Mouse (Mus musculus): ENCODE measurements around the gene Tcp1.
"Not testable (repeated sequence)": the region's sequence is repeated elsewhere in the genome, so short reads cannot be mapped to it uniquely, and the experiment has no call there.

Tcp1 gene

DNA sequence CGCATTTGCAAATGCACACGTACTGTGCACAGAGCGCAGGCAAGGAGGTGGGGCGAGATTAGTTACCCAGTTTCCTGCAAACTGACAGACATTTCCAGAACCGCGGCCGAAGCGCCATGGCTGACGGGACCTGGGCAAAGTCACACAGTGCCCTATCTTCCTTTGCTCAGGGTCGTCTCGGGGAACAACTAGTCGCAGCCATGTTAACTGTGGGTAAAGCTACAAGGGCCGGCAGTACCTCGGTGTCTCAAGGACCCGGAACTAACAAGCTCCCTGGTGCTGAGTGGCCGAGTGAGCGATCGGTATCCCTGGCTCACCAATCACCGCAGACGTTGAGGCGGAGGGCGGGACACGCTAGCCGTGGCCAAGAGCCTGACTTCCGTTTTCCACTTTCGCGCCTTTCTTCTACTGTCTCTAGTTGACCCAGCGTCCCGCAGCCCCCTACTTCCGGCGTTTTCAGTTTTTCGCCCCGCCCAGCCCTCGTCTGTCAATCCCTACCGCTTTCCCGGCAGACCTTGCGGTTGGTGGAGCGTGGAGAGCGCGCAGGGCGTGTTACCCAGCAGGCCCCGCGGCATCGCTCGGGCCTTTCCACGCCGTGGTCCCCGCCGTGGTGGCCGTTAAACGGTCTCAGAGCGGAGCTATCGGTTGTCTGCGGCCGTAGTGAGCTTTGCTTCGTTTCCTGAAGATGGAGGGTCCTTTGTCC is 531 bp downstream of the Tcp1 start, which contains the start of gene Mrpl18:
Gene Mrpl18 (minus strand): TSS at position 465 of the 703 bp plus-strand sequence.
- peak; percentile 99 for DNase-seq (ENCODE audit: low read depth)

- DNase-seq (ENCODE audit: low read depth), result peak; percentile 76
Observed at GRCm38 (mm10) chr17:12916588-12917380, 1.3 kb downstream of the Tcp1 start.

DNA sequence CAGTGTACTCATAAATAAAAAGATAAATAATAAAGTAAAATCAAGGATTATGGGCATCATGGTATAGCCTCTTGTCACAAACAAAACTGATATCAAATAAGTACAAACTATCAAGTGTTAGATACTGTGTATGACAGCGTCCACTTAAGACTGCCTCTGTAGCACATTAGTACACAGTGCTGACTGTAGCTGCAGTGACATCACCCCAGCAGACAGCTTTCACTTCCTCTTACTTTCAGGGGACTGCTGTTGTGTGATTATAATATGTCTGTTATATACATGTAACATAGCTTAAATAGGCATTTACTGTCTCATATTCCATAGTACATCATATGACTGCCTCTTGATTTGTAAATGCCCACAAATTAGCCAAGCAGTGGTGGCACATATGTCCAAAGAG is 5.6 kb downstream of the Tcp1 start:
- no peak for DNase-seq (ENCODE audit: low read depth)

DNA sequence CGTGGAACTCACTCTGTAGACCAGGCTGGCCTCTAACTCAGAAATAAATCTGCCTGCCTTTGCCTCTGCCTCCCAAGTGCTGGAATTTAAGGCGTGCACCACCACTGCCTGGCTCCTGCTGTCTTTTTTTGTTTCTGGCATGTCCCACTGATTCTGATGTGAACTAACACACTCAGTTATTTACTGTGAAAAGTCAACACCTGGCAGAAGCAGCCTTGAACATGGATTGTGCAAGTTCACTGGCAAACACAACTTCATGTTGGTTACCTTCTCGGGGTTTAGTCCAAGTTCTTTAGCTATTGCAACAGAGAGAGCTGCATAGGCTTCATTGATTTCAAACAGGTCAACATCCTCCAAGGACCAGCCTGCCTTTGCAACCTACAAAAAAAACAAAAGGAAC is 9.5 kb downstream of the Tcp1 start:
- no peak for DNase-seq (ENCODE audit: low read depth)

DNA sequence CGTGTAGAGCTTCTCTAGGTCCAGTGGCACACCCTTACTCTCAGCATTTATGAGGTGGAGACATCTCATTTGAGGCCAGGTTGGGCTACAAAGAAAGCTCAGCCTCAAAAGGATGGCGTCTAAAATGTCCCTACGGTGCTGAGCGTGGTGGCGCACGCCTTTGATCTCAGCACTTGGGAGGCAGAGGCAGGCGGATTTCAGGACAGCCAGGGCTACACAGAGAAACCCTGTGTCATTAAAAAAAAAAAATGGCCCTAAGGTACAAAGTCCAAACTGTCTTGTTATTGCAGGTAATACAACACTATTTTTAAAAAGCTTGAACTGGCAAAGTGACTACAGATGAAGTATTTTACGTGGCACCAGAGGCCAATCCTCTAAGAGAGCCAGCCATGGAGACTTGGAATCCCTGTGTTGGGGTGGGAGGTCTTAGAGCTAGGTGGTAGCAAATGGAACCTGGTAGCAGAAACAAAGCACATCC is 10.2 kb downstream of the Tcp1 start:
- DNase-seq (ENCODE audit: low read depth), result no peak

DNA sequence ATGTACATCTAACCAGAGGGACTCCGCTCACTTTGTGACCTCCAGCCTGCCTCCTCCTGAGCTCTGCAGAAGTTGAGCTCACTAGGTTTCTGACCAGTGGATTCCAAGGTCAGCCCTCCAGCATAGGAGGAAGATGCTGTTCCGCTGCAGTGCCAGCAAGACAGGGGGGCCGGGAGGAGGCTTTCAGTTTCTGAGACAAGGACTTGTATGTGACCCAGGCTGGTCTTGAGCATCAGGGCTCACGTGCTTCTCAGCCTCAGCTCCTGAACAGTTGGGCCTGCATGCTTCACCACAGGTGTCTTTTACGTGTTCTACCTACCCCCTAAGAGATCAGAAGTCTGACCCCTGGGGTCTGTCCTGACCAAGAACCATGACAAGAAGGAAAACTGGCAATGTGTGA is 16.1 kb downstream of the Tcp1 start:
- not testable (repeated sequence) for DNase-seq (ENCODE audit: low read depth)

- DNase-seq (ENCODE audit: low read depth), result no peak
Observed at GRCm38 (mm10) chr17:12935719-12936118, 20.2 kb downstream of the Tcp1 start.

- DNase-seq (ENCODE audit: low read depth), result no peak
Observed at GRCm38 (mm10) chr17:12937412-12937970, 22.0 kb downstream of the Tcp1 start.

DNA sequence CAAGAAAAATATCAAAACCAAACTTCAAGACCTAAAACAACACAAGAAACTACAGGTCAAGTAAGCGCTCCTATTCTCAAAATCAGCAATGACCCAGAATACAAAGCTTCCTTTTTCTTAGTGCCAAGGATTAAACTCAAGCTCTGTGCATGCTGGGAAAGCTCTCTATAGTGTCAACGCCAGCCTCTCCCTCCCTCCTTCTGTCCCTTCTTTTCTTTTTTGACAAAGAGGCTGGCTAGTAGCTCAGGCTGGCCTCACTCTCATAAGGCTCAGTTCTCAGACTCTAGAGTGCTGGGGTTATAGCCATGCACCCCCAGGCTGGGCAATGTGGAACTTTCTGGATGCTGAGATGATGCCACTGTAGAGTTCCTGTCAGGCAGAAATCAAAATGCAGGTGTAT is 22.6 kb downstream of the Tcp1 start:
- DNase-seq (ENCODE audit: low read depth), result no peak

DNA sequence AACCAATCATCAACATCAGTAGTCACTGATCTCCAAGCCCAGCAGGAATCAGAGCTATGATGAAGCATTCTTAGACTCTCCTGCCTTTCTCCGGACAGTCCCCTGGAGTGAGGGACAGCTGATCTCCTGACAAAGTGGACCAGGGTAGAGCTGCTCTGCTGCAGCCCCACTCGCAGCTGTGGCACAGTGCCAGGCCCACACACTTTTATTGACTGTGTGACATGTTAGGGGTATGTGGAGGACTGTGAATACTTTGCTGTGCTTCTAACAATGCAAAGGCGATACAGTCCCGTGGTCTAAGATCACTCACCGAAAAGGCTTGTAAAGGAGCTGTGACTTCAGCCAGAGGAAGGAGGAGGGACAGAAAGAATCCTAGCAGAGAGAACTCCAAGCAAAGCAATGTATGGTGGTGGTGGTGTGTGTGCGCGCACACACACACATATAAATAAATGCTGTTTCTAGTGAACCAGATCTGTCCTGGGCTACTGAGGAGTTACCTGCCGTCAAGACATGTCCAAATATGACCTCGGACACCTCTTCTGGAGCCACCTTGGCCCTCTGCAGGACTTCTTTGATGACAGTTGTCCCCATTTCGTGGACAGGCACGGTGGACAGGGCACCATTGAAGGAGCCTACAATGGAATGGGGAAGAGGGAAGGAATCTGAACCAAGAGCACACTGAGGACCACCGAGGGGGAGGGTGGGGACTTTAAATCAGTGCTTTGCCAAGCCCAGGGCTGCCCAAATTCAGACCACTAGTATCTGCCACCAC is 24.1 kb downstream of the Tcp1 start:
- DNase-seq (ENCODE audit: low read depth), result not testable (repeated sequence)

DNA sequence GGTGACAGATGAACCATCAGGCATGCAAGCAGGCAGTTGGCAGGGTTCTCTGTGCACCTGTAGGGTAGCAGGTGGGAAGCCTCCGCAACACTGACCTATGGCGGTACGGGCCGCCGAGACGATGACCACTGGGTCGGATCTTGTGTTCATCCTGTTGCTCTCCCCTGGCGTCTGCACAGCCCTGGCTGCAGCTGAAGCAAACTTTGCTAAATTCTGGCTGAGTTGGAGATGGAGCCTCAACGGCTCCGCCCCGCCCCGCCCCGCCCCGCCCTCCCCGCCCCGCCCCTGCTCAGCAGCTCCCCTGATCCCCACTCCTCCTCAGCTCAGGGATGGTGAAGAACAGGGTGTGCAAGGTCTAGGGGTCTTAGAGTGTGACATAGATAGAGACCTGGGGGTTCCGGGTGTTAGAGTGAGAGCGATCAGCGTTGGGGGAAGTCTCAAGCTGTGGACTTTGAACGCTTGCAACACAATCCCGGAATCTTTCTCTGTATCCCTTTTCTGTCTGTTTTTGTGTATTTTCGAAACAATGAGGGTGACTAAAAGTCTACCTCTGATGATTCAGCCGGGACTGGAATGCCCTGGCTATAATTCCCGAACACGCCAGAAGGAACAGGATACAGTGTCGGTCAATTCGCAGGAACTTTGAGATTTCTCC is 24.8 kb downstream of the Tcp1 start, which contains the start of gene Acat3:
Gene Acat3 (minus strand): TSS at position 450 of the 655 bp plus-strand sequence.
- DNase-seq (ENCODE audit: low read depth), result no peak

- no peak for DNase-seq (ENCODE audit: low read depth)
Observed at GRCm38 (mm10) chr17:12941543-12942260, 26.2 kb downstream of the Tcp1 start.

GRCm38 (mm10) chr17:12942459-12943162 is 27.1 kb downstream of the Tcp1 start:
- DNase-seq (ENCODE audit: low read depth), result no peak

DNA sequence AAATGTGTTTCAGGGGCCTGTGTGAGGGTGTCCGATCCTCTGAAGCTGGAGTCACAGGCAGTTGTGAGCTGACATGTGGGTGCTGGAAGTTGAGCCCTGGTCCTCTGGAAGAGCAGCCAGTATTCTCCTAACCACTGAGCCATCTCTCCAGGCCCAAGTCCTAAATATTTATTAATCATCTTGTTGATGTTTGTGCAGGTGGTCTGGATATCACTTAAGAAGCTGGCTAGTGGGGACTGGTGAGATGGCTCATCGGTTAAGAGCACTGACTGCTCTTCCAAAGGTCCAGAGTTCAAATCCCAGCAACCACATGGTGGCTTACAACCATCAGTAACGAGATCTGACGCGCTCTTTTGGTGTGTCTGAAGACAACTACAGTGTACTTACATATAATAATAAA is 34.2 kb downstream of the Tcp1 start:
- no peak for DNase-seq (ENCODE audit: low read depth)

DNA sequence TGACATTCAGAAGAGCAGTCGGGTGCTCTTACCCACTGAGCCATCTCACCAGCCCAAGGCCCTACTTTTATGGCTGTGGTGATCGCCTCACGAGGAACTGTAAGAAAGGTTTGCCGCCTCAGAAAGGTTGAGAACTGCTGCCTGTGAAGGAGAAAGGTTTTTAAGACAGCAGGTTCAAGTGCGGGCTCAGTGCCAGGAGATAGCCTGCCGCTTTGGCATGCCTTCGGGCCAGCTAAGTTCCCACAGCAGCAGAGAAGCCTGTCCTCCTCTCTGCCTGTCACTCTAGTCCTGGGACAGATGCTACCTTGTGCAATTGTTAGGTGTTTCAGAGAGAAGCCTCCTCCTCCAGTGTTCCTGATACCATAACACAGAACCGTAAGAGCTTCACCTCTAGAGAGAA is 41.2 kb downstream of the Tcp1 start:
- DNase-seq (ENCODE audit: low read depth), result no peak

DNA sequence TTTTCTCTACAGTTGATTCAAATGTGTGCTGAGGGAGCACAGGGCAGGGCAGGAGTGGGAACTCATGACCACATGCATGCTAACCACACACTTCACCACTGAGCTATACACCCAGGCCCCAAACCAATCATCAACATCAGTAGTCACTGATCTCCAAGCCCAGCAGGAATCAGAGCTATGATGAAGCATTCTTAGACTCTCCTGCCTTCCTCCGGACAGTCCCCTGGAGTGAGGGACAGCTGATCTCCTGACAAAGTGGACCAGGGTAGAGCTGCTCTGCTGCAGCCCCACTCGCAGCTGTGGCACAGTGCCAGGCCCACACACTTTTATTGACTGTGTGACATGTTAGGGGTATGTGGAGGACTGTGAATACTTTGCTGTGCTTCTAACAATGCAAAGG is 43.9 kb downstream of the Tcp1 start:
- DNase-seq (ENCODE audit: low read depth), result not testable (repeated sequence)

DNA sequence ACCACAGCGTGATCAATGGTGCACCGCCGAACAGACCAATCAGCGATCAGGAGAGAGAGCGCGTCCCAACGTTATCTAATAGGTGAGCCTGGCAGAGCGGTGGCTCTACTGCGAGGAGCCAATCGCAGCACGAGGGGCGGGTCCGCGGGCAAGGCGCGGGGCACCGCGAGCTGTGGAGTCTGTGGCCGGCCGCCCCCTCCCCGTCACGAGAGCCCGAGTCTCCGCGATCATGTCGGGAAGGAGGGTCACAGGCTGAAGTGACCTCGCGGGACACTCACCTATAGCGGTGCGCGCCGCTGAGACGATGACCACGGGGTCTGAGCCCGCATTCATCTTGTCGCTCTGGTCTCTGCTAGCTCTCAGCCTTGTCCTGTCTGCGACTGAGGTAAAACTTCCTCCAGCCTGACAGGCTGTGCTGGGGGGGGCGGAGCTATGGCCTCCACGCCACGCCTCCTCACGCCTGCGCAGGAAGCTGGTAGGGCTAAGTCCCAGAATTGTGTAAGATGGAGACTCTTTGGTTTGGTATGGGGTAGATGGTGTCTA is 44.9 kb downstream of the Tcp1 start, which contains the start of gene Acat2:
Gene Acat2 (minus strand): TSS at position 417 of the 543 bp plus-strand sequence.
- peak; percentile 98 for DNase-seq (ENCODE audit: low read depth)

DNA sequence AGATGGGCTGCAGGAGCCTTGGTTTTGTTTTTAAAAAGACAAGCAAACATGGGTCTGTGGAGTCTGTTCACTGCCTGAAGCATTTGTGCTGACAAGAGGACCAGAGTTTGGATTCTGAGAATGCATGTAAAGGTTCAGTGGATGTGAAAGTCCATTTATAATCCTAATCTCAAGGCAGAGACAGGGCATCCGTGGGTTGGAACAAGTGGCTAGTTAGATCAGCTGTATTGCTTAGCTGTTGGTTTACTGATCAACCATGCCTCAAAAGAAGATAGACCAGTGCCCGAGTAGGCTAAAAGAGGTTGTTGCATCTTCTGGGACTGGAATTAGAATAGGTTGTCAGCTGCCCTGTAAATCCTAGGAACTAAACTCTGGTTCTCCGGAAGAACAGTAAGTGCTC is 48.0 kb downstream of the Tcp1 start:
- no peak for DNase-seq (ENCODE audit: low read depth)

GRCm38 (mm10) chr17:12967173-12967572 is 51.7 kb downstream of the Tcp1 start:
- no peak for DNase-seq (ENCODE audit: low read depth)

- no peak for DNase-seq (ENCODE audit: low read depth)
Observed at GRCm38 (mm10) chr17:12973851-12974250, 58.4 kb downstream of the Tcp1 start.
